Mouse (Mus musculus) heart, postnatal 10 days (tissue): ENCODE results near the gene A4gnt. TPM values are rescaled to one million over a fixed set of nuclear protein-coding genes. Genes with fewer than 3 reads are reported as not detected.

Source experiments
- DNase-seq, 2 experiments: peaks; one replicate each; pipeline ENCODE4 v3.0.0; 2021
- intact Hi-C: fragments of 180-260 bp; cut with DNase I; formaldehyde crosslinking; loops from one replicate; pipeline ENCODE4 v1.15.1; 2025
- total RNA-seq, 2 experiments: library from RNA; stranded (reverse); gene quantifications; 2 replicates each; pipeline ENCODE4 v1.2.3; 2021

The A4gnt gene
- total RNA-seq, 2 experiments from 2014 or later = not detected

DNA sequence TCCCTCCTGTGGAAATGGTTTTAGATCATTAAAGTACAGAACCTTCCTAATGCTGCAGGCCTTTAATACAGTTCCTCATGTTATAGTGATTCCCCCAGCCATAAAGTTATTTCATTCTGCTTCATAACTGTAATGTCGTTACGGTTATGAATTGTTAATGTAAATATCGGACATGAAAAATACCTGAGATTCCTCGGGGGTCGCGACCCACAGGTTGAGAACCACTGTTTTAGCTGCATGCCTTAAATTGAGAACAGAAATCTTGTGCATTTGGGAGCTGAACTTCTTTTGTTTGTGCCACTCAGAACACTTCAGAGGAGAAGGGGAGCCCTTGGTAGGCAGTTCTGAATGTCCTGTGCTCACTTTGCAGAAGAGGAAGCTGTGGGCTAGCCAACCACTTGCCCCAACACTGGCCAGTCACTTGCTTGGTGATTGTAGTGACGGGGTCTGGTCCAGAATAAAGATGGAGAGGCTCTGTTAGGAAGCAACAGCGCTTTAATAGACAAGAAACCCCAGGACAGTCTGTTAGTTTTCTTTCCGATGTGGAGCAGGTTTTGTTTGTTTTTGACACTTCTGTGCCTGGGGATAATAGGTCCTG is 18.3 kb downstream of the A4gnt start:
- DNase-seq = no peak
- intact Hi-C loops = loop anchor here (1.0 kb wide), 1 partner anchor 52 kb away; no protein-coding TSS in a partner anchor

GRCm38 (mm10) chr9:99631781-99632180 is 19.5 kb downstream of the A4gnt start:
- no peak for DNase-seq
- intact Hi-C loops = no loop called here

DNA sequence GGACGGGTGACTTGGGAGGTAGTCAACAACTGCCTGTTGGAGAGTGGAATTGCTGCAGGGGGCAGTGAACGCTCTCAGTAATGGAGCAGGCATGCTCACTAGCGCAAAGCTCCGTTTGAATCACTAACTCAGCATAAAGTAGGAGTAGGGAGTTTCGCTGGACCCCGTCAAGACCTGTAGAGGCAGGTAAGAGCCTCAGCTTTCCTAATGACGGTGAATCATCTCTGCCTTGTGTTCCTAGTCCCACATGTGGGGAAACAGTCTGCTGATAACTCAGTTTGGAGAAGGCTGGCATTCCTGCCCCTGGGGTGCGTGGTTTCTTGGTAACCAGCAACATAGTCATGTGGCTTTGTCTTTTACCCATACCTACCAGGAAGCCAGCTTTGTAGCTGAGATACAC is 20.0 kb downstream of the A4gnt start:
- peak; percentile 8 to 12 for DNase-seq
- intact Hi-C loops = no loop called here

GRCm38 (mm10) chr9:99636776-99637175 is 24.5 kb downstream of the A4gnt start:
- intact Hi-C loops = no loop called here
- no peak for DNase-seq

DNA sequence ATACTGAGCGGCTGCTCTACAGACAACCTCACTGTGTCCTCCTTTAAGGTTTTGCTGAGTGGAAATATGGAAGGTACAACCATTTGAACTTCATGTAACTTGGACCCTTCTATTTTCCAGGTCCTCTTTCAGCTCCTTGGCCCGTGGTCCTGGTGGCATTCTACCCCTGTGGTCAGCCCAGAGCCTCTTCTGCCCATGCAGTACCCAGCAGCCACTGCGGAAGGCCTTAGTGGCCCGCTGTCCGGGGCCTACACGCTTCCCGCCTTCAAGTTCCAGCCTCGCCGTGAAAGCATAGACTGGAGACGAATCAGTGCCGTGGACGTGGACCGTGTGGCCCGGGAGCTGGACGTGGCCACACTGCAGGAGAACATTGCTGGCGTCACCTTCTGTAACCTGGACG is 24.9 kb downstream of the A4gnt start:
- no peak for DNase-seq

GRCm38 (mm10) chr9:99637736-99638135 is 25.4 kb downstream of the A4gnt start:
- DNase-seq = no peak
- intact Hi-C loops = no loop called here

More for the DNA sequence above, 24.9 kb downstream of the A4gnt start:
- intact Hi-C loops = no loop called here

- no peak for DNase-seq
- intact Hi-C loops = no loop called here
Observed at GRCm38 (mm10) chr9:99639957-99640356, 27.7 kb downstream of the A4gnt start.

DNA sequence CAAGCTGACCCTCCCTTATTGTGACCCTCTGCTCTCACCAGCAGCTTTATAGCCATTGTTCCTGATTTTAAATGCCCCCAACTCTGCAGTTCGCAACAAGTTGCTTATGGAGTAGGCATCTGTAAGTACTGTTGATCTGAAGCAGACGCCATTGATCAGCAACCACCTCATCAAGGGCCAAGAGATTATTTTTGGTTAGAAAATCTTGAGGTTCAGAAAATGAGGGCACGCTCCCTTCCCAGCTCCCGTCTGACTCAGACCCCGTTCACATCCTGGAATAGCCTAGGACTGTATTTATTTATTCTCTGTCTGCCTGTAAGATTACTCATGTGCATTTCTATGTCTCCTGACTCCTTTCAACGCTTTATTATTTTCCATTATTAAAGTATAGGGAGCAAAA is 33.1 kb downstream of the A4gnt start:
- intact Hi-C loops = no loop called here
- no peak for DNase-seq

DNA sequence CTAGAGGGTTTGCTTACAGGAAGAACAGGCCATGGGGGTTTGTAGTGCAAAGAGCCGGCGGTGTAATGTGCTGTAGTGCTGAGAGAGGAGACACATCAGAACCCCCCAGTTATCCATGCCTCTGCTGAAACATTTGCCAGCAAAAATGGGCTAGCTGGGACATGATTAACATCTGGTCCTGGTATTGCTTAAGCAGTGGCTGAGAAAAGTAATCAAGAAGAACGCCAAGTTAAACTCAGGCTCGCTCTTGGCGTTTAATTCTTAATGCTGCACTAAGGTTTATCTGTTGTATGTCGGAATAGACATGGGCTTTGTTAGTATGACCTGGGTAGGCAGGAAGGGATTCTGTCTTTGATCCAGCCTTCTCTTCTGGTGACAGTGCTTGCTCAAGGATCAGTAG is 33.8 kb downstream of the A4gnt start:
- no peak for DNase-seq
- intact Hi-C loops = no loop called here

GRCm38 (mm10) chr9:99660756-99661155 is 48.5 kb downstream of the A4gnt start:
- intact Hi-C loops = loop anchor here (10.0 kb wide), 1 partner anchor 196 kb away; no protein-coding TSS in a partner anchor

GRCm38 (mm10) chr9:99661606-99662166 is 49.4 kb downstream of the A4gnt start:
- no peak for DNase-seq

More at GRCm38 (mm10) chr9:99660756-99661155, 48.5 kb downstream of the A4gnt start:
- DNase-seq = no peak

DNA sequence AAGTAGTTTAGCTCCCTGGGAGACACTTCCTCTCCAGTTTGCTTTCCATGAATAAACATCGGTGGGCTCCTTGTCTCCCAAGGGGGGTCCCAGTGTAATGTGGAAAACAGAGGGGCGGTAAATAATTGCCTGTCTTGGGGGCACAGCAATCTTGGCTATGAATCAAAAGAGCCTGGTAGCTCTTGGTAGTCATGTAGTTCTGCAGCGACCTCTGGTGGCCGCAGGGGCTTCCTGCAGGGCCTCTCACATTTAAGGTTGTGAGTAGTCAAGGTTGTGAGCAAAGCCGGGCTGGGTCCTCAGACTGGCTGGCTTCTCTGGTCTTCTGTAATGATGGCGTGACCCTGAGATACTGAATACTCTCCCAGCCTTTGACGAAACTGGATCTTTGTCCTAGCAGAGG is 50.1 kb downstream of the A4gnt start:
- DNase-seq = peak; percentile 58 to 79
- intact Hi-C loops = loop anchor here (2.0 to 10.0 kb wide), 2 partner anchors 76 to 198 kb away; no protein-coding TSS in a partner anchor

More at GRCm38 (mm10) chr9:99661606-99662166, 49.4 kb downstream of the A4gnt start:
- intact Hi-C loops = loop anchor here (2.0 to 10.0 kb wide), 2 partner anchors 75 to 197 kb away; no protein-coding TSS in a partner anchor

DNA sequence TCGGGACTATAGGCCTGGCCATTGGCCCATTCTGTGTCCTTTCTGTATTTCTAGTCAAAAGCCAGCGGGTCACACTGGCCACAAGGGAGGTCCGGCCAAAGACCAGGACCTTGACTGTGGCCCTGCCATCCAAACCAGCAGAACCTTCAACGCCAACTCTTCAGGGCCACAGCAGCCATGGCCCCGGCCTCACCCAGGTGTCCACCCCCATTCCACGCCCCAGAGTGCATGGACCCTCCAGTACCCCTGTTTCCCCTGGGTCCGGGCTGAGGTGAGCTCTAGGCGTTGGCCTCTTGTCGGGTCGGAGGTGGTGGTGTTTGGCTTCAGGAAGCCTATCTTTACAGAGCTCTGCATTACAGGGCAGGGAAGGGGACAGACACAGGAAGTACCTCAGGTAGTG is 50.6 kb downstream of the A4gnt start:
- intact Hi-C loops = loop anchor here (2.0 to 10.0 kb wide), 2 partner anchors 76 to 198 kb away; no protein-coding TSS in a partner anchor
- no peak for DNase-seq

DNA sequence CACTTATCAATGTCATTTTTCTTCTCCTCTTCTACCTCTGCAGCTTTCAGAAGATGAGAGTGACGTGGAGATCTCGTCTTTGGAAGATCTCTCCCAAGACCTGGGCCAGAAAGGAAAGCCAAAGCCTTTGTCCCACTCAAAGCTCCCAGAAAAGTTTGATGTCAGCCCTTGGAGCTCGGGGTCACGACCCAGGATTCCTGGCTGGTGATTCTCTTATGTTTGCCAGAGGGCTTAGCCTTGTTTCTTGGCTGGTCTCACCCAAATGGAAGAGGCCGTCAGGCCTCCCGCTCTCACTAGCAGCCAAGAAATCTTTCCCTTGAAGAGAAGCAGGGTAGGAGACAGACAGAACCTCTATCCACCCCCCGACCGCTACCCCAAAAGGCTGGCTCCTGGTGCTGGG is 55.3 kb downstream of the A4gnt start:
- peak; percentile 51 to 55 for DNase-seq
- intact Hi-C loops = loop anchor here (10.0 kb wide), 1 partner anchor 203 kb away; no protein-coding TSS in a partner anchor

- intact Hi-C loops = no loop called here
- peak in 1 of 2 experiments; percentile 8 for DNase-seq
Observed at GRCm38 (mm10) chr9:99671603-99672002, 59.3 kb downstream of the A4gnt start.

Other genes with a start within 250 kb of the A4gnt start
- 10 to 100 TPM; 10.1 to 12.2 TPM for gene Mras, start 175.1 kb upstream of the A4gnt start, total RNA-seq
- not detected for gene Nme9, start 161.0 kb upstream of the A4gnt start, total RNA-seq
- gene Armc8, start 43.6 kb upstream of the A4gnt start, total RNA-seq = 10 to 100 TPM; 24.2 to 27.6 TPM
- 1 to 10 TPM; 9.0 to 9.5 TPM for gene Dbr1, start 36.7 kb upstream of the A4gnt start, total RNA-seq
- 1 to 10 TPM; 6.0 to 7.2 TPM for gene Dzip1l, start 17.0 kb downstream of the A4gnt start, total RNA-seq
- gene Cldn18, start 104.8 kb downstream of the A4gnt start, total RNA-seq = not detected